Mouse (Mus musculus) midbrain, embryonic 13.5 days (tissue): ENCODE measurements at regions not wholly inside any gene's neighbourhood (a gene's known extent, or its start where the extent isn't known, plus 50 kb on each side); places are given as distances from the start of the nearest gene placed in this dataset.

Experiments
- ATAC-seq: fragments of 200-750 bp; cut with Nextera tagmentation; 2 replicates; pipeline ENCODE4 v1.8.0; 2017; ENCODE audit warnings: mild to moderate bottlenecking, moderate TSS enrichment, moderate library complexity
- H3K27ac ChIP-seq: fragments of 300-500 bp; sonication (generic); 2 replicates; pipeline ENCODE4 v1.5.1; 2015; ENCODE audit warnings: inconsistent platforms, mild to moderate bottlenecking, moderate library complexity
- H3K27me3 ChIP-seq: fragments of 300-500 bp; sonication (generic); 2 replicates; pipeline ENCODE4 v1.6.1; 2015; ENCODE audit warnings: mild to moderate bottlenecking, inconsistent platforms
- H3K36me3 ChIP-seq: fragments of 300-500 bp; sonication (generic); 2 replicates; pipeline ENCODE4 v1.6.1; 2015; ENCODE audit warnings: mild to moderate bottlenecking, inconsistent platforms
- H3K4me1 ChIP-seq: fragments of 300-500 bp; sonication (generic); replicated peaks from 2 replicates; pipeline ENCODE4 v1.6.1; 2015; ENCODE audit warnings: inconsistent platforms
- H3K4me2 ChIP-seq: fragments of 300-500 bp; sonication (generic); replicated peaks from 2 replicates; pipeline ENCODE4 v1.6.1; 2015; ENCODE audit warnings: moderate library complexity, mild to moderate bottlenecking, inconsistent platforms
- H3K4me3 ChIP-seq: fragments of 300-500 bp; sonication (generic); replicated peaks from 2 replicates; pipeline ENCODE4 v1.5.1; 2015; ENCODE audit warnings: mild to moderate bottlenecking, inconsistent platforms
- H3K9ac ChIP-seq: fragments of 300-500 bp; sonication (generic); replicated peaks from 2 replicates; pipeline ENCODE4 v1.6.1; 2015; ENCODE audit warnings: mild to moderate bottlenecking, inconsistent platforms
- H3K9me3 ChIP-seq: fragments of 300-500 bp; sonication (generic); 2 replicates; pipeline ENCODE4 v1.6.1; 2016; ENCODE audit warnings: mild to moderate bottlenecking, inconsistent platforms
- WGBS: fragments of 180-500 bp; shearing (Covaris S2); methylation state at CpG from one replicate; pipeline ENCODE4 v1.1.7; 2015; 5-methylcytosine and 5-hydroxymethylcytosine counted together

- Histone ChIP-seq H3K9ac (no peak overlapping the region), H3K4me1 (peaks cover 18% of the 10 kb centered on the region), H3K9me3 (no peaks in the 10 kb centered on the region), H3K27ac (no peak overlapping the region), H3K4me3 (no peak overlapping the region), H3K4me2 (no peak overlapping the region), H3K36me3 (no peaks in the 10 kb centered on the region), H3K27me3 (no peaks in the 10 kb centered on the region)
- 90% methylated on average over 6 of the region's 6 CpGs for WGBS
- no peak for ATAC-seq
These were observed 233.8 kb downstream of the Spry2 start for GRCm38 (mm10) chr14:105662839-105663238.

DNA sequence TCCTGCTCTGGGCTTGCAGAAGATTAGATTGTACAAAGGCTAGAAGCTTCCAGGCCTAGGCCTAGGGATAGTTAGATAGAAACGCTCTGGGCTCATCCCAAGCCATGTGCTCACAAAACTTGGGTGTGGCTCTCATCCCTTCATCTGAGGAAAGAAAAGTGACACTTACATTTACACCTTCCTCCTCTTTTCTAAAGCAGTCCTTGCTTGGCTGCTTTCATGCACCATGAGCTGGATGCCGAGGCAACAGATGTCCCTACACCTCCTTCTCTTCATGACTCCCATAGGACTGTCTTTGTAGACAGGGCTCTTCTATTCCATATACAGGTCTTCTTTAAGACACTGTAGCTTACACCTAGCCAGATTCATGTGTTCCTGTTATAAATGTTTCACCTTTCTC, 238.3 kb downstream of the Spry2 start:
- no peaks in the 10 kb centered on the region for H3K27me3 ChIP-seq
- peaks cover 5% of the 10 kb centered on the region for H3K4me1 ChIP-seq
- H3K9ac ChIP-seq = no peak overlapping the region
- no peaks in the 10 kb centered on the region for H3K36me3 ChIP-seq
- H3K4me3 ChIP-seq = no peak overlapping the region
- 98% methylated on average over 2 of the region's 2 CpGs for WGBS
- H3K4me2 ChIP-seq = no peak overlapping the region
- H3K9me3 ChIP-seq = no peaks in the 10 kb centered on the region
- no peak overlapping the region for H3K27ac ChIP-seq
- ATAC-seq = no peak

DNA sequence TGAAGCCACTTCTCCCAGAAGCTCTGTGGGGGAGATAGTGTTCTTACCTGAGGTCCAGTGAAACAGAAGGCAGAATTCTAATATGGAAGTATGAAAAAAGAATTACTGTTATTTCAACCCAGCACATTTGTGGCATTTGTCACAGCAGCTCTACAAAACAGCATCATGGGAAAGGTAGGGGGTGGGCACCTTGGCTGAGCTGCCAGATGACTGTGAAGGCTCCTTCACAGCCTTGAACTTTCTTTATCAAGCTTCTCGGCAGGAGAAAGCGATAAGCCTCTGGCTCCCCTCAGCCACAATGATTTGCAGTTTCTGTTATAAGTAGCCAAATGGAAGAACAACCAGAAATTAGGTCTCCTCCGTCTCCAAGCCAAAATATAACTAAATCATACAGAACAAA, 249.5 kb downstream of the Spry2 start:
- Histone ChIP-seq H3K4me3 (no peak overlapping the region), H3K4me1 (no peaks in the 10 kb centered on the region), H3K4me2 (no peak overlapping the region), H3K36me3 (no peaks in the 10 kb centered on the region), H3K27ac (no peak overlapping the region), H3K9me3 (no peaks in the 10 kb centered on the region), H3K27me3 (no peaks in the 10 kb centered on the region), H3K9ac (no peak overlapping the region)
- 82% methylated on average over 3 of the region's 3 CpGs for WGBS
- no peak for ATAC-seq

GRCm38 (mm10) chr14:105644428-105644827, 252.2 kb downstream of the Spry2 start:
- ATAC-seq = no peak
- Histone ChIP-seq H3K9ac (no peak overlapping the region), H3K27ac (no peak overlapping the region), H3K36me3 (no peaks in the 10 kb centered on the region), H3K9me3 (no peaks in the 10 kb centered on the region), H3K4me3 (no peak overlapping the region), H3K4me1 (no peaks in the 10 kb centered on the region), H3K4me2 (no peak overlapping the region), H3K27me3 (no peaks in the 10 kb centered on the region)
- 97% methylated on average over 2 of the region's 2 CpGs for WGBS

- 81% methylated on average over 7 of the region's 7 CpGs for WGBS
- H3K4me1 ChIP-seq = no peaks in the 10 kb centered on the region
- H3K4me2 ChIP-seq = no peak overlapping the region
- no peak overlapping the region for H3K27ac ChIP-seq
- H3K9ac ChIP-seq = no peak overlapping the region
- H3K9me3 ChIP-seq = no peaks in the 10 kb centered on the region
- H3K36me3 ChIP-seq = no peaks in the 10 kb centered on the region
- no peak for ATAC-seq
- no peaks in the 10 kb centered on the region for H3K27me3 ChIP-seq
- no peak overlapping the region for H3K4me3 ChIP-seq
These were observed 253.2 kb downstream of the Spry2 start for GRCm38 (mm10) chr14:105643285-105643957.

DNA sequence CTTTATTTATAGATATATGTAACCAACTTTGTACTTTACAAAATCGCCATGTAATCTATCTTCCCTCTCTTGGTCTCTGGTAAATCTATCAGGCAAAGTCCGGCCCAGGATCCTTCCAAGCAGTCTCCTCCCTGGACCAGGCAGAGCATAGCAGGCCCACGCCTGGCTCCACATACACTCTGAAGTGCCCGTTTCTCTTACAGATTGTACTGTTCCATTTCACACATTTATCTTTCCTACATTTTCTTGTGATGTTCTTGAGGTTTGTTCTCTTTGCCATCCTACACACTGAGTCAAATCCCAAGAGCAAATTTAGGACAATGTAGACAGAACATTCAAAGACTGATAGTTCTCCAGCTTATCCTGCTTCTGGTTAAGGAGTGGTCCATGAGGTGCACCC, 264.3 kb downstream of the Spry2 start:
- H3K4me2 ChIP-seq = no peak overlapping the region
- H3K27ac ChIP-seq = peak overlapping the region; percentile 86; the same call in 1 of the 2 replicates
- H3K4me1 ChIP-seq = peaks cover 23% of the 10 kb centered on the region
- no peak for ATAC-seq
- WGBS = 91% methylated on average over 4 of the region's 4 CpGs
- H3K36me3 ChIP-seq = no peaks in the 10 kb centered on the region
- H3K9me3 ChIP-seq = no peaks in the 10 kb centered on the region
- H3K4me3 ChIP-seq = no peak overlapping the region
- H3K27me3 ChIP-seq = no peaks in the 10 kb centered on the region
- H3K9ac ChIP-seq = no peak overlapping the region

GRCm38 (mm10) chr14:105631681-105632031, 265.0 kb downstream of the Spry2 start:
- Histone ChIP-seq H3K9me3 (no peaks in the 10 kb centered on the region), H3K27me3 (no peaks in the 10 kb centered on the region), H3K9ac (no peak overlapping the region), H3K36me3 (no peaks in the 10 kb centered on the region), H3K4me3 (no peak overlapping the region), H3K4me2 (peak overlapping the region; percentile 37), H3K4me1 (peaks cover 23% of the 10 kb centered on the region), H3K27ac (peak overlapping the region; percentile 86)
- peak; percentile 69 for ATAC-seq
- WGBS = 43% methylated on average over 5 of the region's 5 CpGs

DNA sequence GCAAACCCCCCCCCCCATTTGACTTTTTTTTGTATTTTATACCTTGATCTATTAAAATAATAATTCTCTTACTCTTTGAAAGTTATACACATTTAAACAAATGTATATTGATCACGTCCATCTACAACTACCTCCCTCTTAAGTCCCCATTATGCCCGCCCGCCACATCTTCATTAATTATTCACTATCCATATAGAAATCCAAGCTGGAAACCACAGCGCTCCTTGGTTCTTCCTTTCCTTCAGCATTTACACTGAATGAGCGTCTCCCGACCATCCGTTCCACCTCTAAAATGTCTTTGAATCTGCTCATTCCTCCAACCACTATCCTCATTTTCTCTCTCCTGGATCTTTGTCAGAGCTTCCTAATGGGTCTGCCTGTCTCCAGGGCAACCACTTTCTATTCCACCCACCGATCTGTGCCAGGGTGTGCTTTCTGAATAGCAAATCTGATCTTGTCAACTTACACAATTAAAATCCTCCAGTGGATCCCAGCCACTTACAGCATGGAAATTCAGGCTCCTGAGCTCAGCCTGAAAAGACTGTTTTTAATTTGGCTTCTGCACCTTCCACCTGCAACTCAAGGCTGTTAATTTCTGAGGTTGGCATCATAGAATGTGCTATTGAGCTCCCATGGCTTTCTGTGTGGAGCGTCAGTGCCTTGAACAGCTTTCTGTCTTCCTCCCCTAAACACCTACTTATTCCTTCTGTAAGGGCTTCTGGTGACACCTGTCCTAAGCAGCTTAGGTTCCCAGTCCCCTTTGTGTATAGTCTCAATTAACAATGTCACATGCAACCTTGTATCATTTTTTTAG, 265.5 kb downstream of the Spry2 start:
- Histone ChIP-seq H3K36me3 (no peaks in the 10 kb centered on the region), H3K9ac (no peak overlapping the region), H3K4me3 (peak overlapping the region; percentile 9), H3K4me1 (peaks cover 23% of the 10 kb centered on the region), H3K4me2 (peak overlapping the region; percentile 37), H3K9me3 (no peaks in the 10 kb centered on the region), H3K27ac (peak overlapping the region; percentile 86), H3K27me3 (no peaks in the 10 kb centered on the region)
- peak; percentile 88 for ATAC-seq
- WGBS = 27% methylated on average over 9 of the region's 9 CpGs

DNA sequence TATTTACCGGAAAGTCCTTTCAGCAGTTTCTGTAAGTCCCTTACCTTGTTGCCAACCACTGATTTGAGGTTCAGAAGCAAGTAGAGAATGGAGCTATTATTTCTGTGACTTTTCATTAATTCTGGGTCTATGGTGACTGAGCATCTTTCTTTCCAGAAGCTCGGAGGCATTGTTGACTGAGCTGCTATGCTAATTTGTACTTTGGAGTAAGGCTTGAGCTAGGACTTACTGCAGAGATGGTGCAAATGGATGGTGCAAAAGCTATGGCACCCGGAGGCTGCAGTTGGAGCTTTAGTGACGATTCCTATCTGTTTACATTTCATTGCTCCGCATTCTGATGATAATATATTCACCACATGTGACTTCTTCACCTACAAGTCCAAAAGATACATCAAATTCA, 266.2 kb downstream of the Spry2 start:
- Histone ChIP-seq H3K27me3 (no peaks in the 10 kb centered on the region), H3K9ac (no peak overlapping the region), H3K4me2 (peak overlapping the region; percentile 32; the same call in 1 of the 2 replicates), H3K4me3 (no peak overlapping the region), H3K9me3 (no peaks in the 10 kb centered on the region), H3K36me3 (no peaks in the 10 kb centered on the region), H3K4me1 (peaks cover 23% of the 10 kb centered on the region), H3K27ac (peak overlapping the region; percentile 86; the same call in 1 of the 2 replicates)
- WGBS = 47% methylated on average over 5 of the region's 5 CpGs
- no peak for ATAC-seq

GRCm38 (mm10) chr14:105628673-105629072, 267.9 kb downstream of the Spry2 start:
- H3K9me3 ChIP-seq = no peaks in the 10 kb centered on the region
- no peaks in the 10 kb centered on the region for H3K36me3 ChIP-seq
- H3K27ac ChIP-seq = no peak overlapping the region
- no peak overlapping the region for H3K9ac ChIP-seq
- H3K4me3 ChIP-seq = no peak overlapping the region
- no peak overlapping the region for H3K4me2 ChIP-seq
- WGBS = 57% methylated on average over 3 of the region's 3 CpGs
- peaks cover 23% of the 10 kb centered on the region for H3K4me1 ChIP-seq
- no peak for ATAC-seq
- no peaks in the 10 kb centered on the region for H3K27me3 ChIP-seq

DNA sequence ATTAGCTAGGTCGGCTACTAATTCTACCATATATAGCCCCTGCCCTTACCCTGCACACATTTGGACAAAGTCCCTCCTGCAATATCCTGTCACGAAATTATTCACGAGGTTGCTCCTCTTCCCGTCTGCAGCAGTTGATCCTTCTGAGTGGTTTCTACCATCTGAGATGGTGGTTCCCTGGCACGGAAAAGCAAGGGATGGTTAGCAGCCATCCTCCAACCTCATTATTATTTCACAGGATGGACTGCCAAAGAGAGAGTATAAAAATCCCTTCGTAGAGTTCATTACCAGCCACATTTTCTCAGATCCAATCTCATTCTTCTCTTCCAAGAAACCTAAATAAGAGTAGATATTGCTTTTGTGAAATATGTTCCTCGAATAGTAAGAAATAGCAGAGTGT, 272.2 kb downstream of the Spry2 start:
- H3K9ac ChIP-seq = no peak overlapping the region
- no peaks in the 10 kb centered on the region for H3K36me3 ChIP-seq
- H3K4me2 ChIP-seq = no peak overlapping the region
- H3K27ac ChIP-seq = no peak overlapping the region
- H3K27me3 ChIP-seq = no peaks in the 10 kb centered on the region
- peaks cover 6% of the 10 kb centered on the region; the same call in 1 of the 2 replicates for H3K4me1 ChIP-seq
- H3K9me3 ChIP-seq = no peaks in the 10 kb centered on the region
- no peak overlapping the region for H3K4me3 ChIP-seq
- no peak for ATAC-seq
- 77% methylated on average over 7 of the region's 7 CpGs for WGBS

DNA sequence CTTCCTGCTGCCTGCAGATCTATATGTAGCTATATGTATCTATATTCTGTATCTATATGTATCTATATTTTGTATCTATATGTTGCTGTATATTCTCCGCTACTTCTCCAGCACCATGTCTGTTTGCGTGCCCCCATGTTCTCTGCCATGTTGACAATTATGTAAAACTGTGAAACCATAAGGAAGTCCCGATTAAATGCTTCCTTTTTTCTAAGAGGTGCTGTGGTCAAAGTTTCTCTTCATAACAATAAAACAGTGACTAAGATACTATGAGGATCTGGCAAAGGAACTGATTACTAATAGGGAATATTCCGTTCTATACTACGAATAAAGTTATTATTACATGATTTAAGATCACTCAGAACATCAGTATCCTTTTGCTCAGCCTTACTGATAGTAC, 274.5 kb downstream of the Spry2 start:
- no peaks in the 10 kb centered on the region for H3K36me3 ChIP-seq

More for the DNA sequence above, 274.5 kb downstream of the Spry2 start:
- Histone ChIP-seq H3K27me3 (no peaks in the 10 kb centered on the region), H3K4me1 (no peaks in the 10 kb centered on the region), H3K4me2 (no peak overlapping the region), H3K27ac (no peak overlapping the region), H3K9me3 (no peaks in the 10 kb centered on the region), H3K9ac (no peak overlapping the region), H3K4me3 (no peak overlapping the region)
- no peak for ATAC-seq
- 98% methylated on average over 5 of the region's 5 CpGs for WGBS
